Mouse (Mus musculus): Measurements from ENCODE around the gene Slc12a8. TPM values are rescaled to one million over a fixed set of nuclear protein-coding genes. Genes with fewer than 3 reads are reported as not detected.

Slc12a8 gene
- total and polyA plus RNA-seq, 2 experiments from 2014 or later, result 1.1 to 2.1 TPM

DNA sequence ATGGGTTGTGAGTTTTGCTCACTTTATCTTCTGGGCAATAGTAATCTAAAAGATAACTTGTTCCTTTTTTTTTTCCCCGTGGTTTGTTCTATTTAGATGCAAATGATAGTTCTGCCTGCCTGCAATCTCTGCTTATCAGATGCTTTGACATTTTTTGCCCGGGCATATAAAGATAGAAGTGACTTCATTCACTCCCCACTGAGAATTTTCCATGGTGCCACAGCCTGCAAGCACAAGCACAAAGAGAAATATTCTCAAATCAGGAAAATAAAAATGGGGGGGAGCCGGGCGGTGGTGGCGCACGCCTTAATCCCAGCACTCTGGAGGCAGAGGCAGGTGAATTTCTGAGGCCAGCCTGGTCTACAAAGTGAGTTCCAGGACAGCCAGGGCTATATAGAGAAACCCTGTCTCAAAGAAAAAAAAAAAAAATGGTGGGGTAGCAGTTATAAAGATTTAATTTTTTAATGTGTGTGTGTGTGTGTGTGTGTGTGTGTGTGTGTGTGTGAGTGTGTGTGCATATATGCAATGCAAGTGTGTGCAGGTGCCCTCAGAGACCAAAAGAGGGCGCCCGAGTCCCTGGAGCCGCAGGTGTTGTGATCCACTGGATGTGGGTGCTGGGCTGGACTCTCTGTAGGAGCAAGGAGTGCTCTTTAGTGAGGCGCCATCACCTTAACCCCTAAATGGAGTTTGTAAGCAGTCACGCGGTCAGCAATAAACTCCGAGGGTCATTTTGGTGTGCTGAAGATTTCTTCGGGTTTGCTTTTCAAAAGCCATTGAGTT, 189.2 kb downstream of the Slc12a8 start:
- no peak for ATAC-seq
- no peaks in the 10 kb centered on the region for H3K9me3 ChIP-seq (ENCODE audit: low read length)
- WGBS, result 92% methylated on average over 14 of the region's 14 CpGs
- H3K9ac ChIP-seq, result no peak overlapping the region
- no peak overlapping the region for H3K4me3 ChIP-seq (ENCODE audit: low read depth, low read length)
- H3K27me3 ChIP-seq (ENCODE audit: insufficient read depth, low read length), result no peaks in the 10 kb centered on the region
- no peak overlapping the region for H3K27ac ChIP-seq (ENCODE audit: low read depth, low read length)
- TF ChIP-seq CTCF (IDR thresholded peaks at IDR 0.05; ENCODE audit: low read depth), result no peak
- 0 out of 2 replicates have a peak, but pooled peaks cover 4% of the 10 kb centered on the region for H3K36me3 ChIP-seq (ENCODE audit: insufficient read depth)
- H3K4me1 ChIP-seq (ENCODE audit: insufficient read depth), result no peaks in the 10 kb centered on the region
- no peak for DNase-seq
- H3K4me2 ChIP-seq (ENCODE audit: low read depth), result no peak overlapping the region

DNA sequence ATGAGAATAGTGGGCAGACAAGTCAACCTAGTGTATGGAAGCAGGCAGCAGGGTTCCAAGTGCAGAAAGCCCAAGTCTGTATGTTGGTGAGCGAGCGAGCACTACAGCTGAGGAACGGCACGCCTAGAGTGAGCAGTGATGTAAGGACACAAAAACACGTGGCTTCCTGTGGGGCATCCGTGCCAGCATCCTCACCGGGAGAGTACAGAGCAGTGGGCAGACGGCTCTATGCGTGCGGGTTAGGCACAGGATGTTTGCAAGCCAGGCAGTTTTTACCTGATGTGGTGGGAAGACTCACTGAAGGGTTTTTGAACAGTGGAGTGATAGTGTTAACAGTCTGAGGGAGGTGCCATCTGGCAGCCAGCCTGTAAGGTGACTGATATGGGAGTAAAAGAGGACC, 190.9 kb downstream of the Slc12a8 start:
- DNase-seq (no peak), ATAC-seq (no peak)
- Histone ChIP-seq H3K9me3 (ENCODE audit: low read length) (no peaks in the 10 kb centered on the region), H3K4me1 (ENCODE audit: insufficient read depth) (no peaks in the 10 kb centered on the region), H3K36me3 (ENCODE audit: insufficient read depth) (0 out of 2 replicates have a peak, but pooled peaks cover 4% of the 10 kb centered on the region), H3K9ac (no peak overlapping the region), H3K4me3 (ENCODE audit: low read depth, low read length) (no peak overlapping the region), H3K27ac (ENCODE audit: low read depth, low read length) (no peak overlapping the region), H3K4me2 (ENCODE audit: low read depth) (no peak overlapping the region), H3K27me3 (ENCODE audit: insufficient read depth, low read length) (no peaks in the 10 kb centered on the region)
- WGBS, result 95% methylated on average over 10 of the region's 10 CpGs
- no peak for TF ChIP-seq CTCF (IDR thresholded peaks at IDR 0.05; ENCODE audit: low read depth)

DNA sequence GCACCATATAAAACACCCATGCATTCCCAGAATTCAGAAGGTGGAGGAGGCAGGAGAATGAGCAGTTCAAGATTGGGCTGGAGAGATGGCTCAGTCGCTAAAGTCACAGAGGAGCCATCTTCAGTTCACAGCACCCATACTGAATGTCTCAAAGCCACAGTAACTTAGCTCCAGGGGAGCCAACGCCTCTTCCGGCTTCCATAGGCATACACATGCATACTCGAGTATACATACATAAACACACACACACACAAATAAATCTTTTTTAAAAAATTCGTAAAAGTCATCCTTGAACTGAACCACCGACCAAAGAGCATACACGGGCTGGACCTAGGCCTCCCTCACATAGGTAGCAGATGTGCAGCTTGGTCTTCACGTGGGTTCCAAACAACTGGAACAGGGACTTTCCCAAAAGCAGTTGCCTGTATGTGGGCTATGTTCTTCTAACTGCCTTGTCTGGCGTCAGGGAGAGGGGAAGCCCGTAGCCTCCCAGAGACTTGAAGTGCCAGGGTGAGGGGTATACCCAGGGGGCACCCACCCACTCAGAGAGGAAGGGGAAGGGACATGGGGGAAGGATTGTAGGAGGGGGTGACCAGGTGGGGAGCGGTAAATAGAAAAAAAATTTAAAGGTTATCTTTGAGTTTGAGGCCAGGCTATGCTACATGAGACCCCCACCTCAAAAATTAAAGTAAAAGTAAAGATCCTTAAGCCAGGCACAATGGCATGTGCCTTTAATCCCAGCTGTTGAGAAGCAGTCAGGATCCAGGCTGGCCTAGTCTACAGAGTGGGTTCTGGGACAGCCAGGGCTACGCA, 191.7 kb downstream of the Slc12a8 start:
- ATAC-seq (no peak), DNase-seq (no peak)
- Histone ChIP-seq H3K4me1 (ENCODE audit: insufficient read depth) (no peaks in the 10 kb centered on the region), H3K27ac (ENCODE audit: low read depth, low read length) (no peak overlapping the region), H3K27me3 (ENCODE audit: insufficient read depth, low read length) (no peaks in the 10 kb centered on the region), H3K9ac (no peak overlapping the region), H3K4me3 (ENCODE audit: low read depth, low read length) (no peak overlapping the region), H3K9me3 (ENCODE audit: low read length) (no peaks in the 10 kb centered on the region), H3K4me2 (ENCODE audit: low read depth) (no peak overlapping the region), H3K36me3 (ENCODE audit: insufficient read depth) (0 out of 2 replicates have a peak, but pooled peaks cover 4% of the 10 kb centered on the region)
- 94% methylated on average over 12 of the region's 12 CpGs for WGBS
- no peak for TF ChIP-seq CTCF (IDR thresholded peaks at IDR 0.05; ENCODE audit: low read depth)

Other genes starting within 250 kb of the Slc12a8 start
- gene Zfp148, start 136.5 kb upstream of the Slc12a8 start, total RNA-seq (2014; rRNA removed), result 38.3 and 54.0 TPM in 2 replicates
- 44.4 and 59.2 TPM in 2 replicates for gene Zfp148, start 136.5 kb upstream of the Slc12a8 start, polyA plus RNA-seq (2015; fragmentation: Nextera tagmentation; extraction: Ambion mirVana)
- gene Heg1, start 167.0 kb downstream of the Slc12a8 start, total RNA-seq (2014; rRNA removed), result 16.2 and 19.9 TPM in 2 replicates
- gene Heg1, start 167.0 kb downstream of the Slc12a8 start, polyA plus RNA-seq (2015; fragmentation: Nextera tagmentation; extraction: Ambion mirVana), result 6.2 and 8.0 TPM in 2 replicates

Data from forebrain, postnatal 0 days (tissue).